Mouse (Mus musculus) layer of hippocampus, adult 18-20 months (tissue): Measurements from ENCODE around the gene Ankrd40. TPM values are rescaled to one million over a fixed set of nuclear protein-coding genes. Genes with fewer than 3 reads are reported as not detected.

ENCODE experiments used
- DNase-seq, 2 experiments: peaks; one replicate each; pipeline ENCODE4 v3.0.0; 2022; ENCODE audit warnings: low spot score in 2 of 2
- long read RNA-seq: library from polyadenylated mRNA; stranded (forward); transcript quantifications from one replicate; pipeline ENCODE4 v2.0.0, GENCODE M21; 2021
- total RNA-seq, 2 experiments: library from RNA; stranded (reverse); gene quantifications; 2 replicates each; pipeline ENCODE4 v1.2.3; 2021

Gene Ankrd40
- 100 to 1,000 TPM; 116 to 121 TPM for total RNA-seq
- long read RNA-seq, transcript Ankrd40-203 (5 exons, 3,487 nt) = major isoform, 215 of 225 reads
- long read RNA-seq, partial matches to known transcripts = 4 of 225 reads
- long read RNA-seq, other reads (novel, unspliced or antisense) = 5 of 225 reads

GRCm38 (mm10) chr11:94327693-94328643 is at the start of gene Ankrd40:
TSS of gene Ankrd40 (plus strand) at chr11:94328001.
- DNase-seq = peak; percentile 97 to 98

DNA sequence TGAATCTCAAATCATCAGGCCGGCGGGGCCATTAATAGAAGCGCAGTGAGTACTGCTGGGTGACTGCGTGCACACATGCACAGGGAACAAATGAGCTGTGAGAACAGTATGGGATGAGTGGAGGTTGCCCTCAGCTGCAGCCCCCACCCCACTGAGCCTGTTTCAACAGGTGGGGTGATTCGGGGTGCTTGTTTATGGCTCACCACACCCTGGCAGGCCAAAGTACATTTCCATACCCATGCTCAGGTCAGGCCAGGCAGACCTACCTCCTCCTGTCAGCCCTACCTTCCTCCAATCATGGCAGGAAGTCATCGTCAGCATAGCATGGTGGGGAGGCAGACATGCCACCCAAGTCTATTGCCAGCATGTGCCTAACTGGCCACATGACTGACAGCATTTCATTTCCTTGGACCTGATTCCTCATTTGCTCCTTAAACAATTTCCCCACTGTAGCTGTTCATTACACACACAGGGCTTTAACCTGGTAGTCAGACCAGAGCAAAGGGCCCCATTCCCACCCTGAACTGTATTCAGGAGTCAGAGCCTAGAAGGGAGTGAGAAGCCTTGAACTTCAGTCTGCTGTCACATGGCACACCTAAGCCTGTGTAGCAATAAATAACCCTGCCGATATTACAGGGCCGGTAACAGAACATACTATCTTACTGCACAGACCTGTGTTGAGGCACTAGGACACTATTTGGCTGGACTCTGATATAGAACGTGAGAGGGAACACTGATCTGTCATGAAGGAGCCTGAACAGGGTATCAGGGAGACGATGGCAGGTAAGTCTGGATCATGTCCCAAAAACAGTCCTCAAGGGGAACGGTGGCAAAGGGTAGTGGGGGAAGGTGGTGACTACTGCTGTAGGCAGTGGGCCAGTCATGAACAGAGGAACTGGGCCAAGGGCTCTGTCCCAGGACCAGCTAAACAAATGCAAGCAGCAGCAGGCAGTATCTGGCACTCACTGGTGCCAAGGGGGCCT is 46.3 kb upstream of the Ankrd40 start, which contains the start of gene Gm21885:
Gm21885 (plus strand) TSS at position 675 of the 983 bp plus-strand sequence.
- no peak for DNase-seq

- no peak for DNase-seq
Measured at GRCm38 (mm10) chr11:94282291-94282690, 45.5 kb upstream of the Ankrd40 start.

GRCm38 (mm10) chr11:94283536-94284099 is 44.2 kb upstream of the Ankrd40 start:
- no peak for DNase-seq

DNA sequence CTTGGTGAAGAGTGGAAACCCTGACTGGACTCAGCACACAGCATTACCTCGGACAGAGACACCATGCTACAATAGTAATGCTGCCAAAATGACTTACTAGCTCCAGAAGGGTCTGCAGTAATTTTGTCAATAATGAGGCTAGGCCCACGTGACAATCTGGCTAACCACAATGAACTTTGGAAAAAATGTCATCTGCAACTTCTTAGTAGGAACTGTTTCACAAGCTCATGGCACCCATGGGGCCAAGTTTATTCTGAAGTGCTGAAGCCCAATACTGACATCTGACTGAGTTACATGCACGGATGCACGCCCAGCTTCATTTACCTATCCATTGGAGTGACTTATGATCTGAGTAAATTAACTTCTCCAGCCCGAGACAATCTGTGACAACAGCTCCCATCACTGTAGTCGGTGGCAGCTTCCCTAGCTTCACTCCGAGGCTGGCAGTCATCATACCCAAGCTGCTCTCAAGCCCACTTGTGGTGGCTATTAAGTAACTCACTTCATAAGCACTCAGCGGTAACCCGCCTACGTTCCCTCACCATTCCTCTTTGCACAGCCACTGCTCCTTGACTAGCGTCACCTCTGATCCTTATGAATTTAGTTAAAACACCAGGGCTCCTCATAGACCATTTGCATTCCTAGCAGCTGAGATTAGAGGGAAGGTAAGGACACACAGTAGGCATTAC is 41.8 kb upstream of the Ankrd40 start:
- DNase-seq = peak in 1 of 2 experiments; percentile 33

GRCm38 (mm10) chr11:94287105-94287504 is 40.7 kb upstream of the Ankrd40 start:
- DNase-seq = no peak

GRCm38 (mm10) chr11:94290062-94290740 is 37.6 kb upstream of the Ankrd40 start:
- DNase-seq = no peak

- DNase-seq = no peak
Measured at GRCm38 (mm10) chr11:94294996-94295845, 32.6 kb upstream of the Ankrd40 start.

DNA sequence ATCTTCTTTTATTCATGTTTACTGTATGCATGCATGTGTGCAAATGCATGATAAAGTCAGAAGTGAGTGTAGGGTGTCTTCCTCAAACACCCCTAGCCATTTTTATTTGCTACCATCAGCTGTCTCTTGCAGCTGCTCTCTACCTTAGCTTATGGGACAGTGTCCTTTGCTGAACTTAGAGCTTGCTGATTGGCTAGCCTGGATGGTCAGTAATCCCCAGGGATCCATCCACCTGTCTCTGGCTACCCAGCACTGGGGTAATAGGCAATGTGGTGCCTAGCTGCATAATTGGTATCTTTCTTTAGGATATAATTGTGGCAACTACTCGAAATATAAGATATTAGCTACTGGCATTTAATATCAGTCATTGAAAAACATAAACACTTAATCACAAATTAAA is 15.1 kb upstream of the Ankrd40 start:
- DNase-seq = no peak

DNA sequence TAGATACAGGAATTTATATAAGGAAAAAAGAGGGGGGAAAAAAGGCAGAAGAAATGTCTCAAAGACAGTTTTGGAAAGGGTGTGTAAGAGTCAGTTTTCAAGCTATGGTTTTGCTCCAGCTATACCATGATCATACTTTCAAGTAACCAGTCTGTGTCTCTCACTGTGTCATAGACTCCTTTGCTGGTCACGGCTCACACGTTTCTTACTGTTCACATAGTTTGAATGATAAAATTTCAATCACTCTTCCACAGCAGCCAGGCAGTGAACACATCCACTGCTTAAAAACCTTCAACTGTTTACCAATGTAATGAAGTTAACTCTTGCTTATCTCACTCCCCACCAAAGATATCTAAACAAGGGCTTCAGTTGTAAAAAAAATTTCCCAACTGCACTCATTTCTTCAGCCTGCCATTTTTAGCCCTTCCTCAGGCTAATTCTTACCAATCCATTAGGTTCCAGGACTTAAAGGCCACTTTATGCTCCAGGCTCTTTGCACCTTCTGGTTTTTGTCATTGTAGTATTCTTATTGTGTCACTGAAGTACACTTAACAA is 13.6 kb upstream of the Ankrd40 start:
- no peak for DNase-seq

DNA sequence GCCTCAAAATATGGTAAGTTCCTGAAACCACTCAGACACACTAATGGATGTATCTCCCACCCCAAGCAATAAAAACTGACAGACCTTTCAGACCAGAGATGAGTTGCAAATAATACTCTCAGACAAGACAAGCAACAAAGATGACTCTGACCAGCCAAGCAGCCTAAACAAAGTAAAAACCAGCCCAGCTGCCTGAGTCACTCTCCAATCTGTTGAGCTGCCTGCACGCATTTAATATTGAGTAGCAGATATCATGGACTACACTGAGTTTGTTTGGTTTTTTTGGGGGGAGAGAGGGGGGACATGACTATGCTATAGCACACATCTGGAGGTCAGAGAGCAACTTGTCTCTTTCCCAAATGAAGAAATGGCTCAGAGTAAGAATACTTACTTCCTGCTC is 12.5 kb upstream of the Ankrd40 start:
- DNase-seq = no peak

DNA sequence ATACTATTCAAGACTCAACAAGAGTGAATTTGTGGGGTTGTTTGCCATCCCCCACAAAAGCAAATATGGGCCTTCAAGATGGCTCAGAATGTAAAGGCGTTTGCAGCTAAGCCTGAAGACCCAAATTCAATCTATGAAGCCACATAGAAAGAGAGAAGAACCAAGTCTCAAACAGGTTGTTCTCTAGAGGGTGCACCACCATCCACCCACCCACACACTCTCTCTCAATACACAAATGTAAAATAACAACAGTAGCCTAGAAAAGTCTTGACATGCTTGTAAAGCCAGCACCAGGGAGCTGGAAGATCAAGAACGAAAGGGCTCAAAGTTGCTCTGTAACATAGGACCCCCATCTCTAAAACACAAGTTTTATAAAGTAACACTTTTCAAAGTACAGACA is 11.3 kb upstream of the Ankrd40 start:
- no peak for DNase-seq

GRCm38 (mm10) chr11:94317014-94317413 is 10.8 kb upstream of the Ankrd40 start:
- no peak for DNase-seq

DNA sequence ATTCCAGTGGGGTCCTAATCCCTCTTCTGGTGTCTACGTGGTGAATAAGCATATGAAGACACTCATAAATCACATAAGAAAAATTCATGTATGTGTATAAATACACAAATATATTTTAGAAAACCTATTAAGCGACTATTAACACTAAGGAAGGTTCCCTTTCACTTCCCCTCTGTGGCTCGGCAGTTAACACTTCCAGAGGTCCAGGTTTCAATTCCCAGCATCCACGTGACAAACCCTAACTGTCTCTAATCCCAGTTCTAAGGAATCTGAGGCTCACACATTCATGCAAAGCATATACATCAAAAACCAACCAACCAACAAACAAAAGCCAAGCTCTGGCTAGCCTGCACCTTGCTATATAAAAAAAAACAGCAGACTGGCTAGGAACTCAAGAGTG is 10.3 kb upstream of the Ankrd40 start:
- DNase-seq = no peak

DNA sequence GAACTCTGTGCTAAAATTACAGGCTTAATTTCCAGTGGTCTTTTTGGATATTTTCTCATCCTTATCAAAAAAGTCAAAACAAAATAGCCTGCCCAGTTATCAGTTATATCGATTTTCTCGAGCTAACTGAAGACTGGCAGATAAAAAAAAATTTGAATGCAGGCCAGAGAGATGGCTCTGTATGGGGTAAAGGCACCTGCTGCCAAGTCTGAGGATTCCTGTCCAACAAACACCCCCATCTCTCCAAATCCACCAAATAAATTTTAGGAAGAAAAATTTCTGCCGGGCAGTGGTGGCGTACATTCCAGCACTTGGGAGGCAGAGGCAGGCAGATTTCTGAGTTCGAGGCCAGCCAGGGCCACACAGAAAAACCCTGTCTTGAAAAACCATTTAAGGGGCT is 9.7 kb upstream of the Ankrd40 start:
- no peak for DNase-seq

GRCm38 (mm10) chr11:94320969-94321930 is 6.6 kb upstream of the Ankrd40 start:
- DNase-seq = peak in 1 of 2 experiments; percentile 21

GRCm38 (mm10) chr11:94321931-94322400 is 5.8 kb upstream of the Ankrd40 start, which contains the start of gene Luc7l3:
TSS of gene Luc7l3 (minus strand) at chr11:94321988.
- peak; percentile 89 to 96 for DNase-seq
